Comparison of ENCODE assay signal across 10 mouse cellular contexts in the genomic region with DNA sequence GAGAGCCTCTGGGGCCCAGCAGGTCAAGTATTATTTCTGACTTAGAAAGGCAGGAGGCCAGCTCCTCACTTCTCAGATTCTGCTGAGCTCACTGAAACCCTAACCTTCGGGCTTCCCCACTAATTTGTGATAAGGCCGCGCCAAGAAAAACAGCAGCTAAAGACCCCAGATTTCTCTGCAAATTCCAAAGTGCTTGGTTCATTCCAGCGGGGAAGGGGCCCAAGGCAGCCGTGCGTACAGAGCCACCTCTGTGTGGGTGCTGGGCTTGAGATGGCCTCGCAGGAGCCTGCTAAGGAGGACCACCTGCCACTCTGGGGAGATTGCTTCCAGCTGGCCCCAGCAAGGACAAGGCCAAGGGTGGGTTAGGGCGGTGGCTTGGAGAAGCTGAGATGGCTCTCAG.
DNase-seq lines count a peak whose midpoint lies in the region; ATAC-seq lines count a peak whose summit lies in the region.
"Had no signal": no experiment of that assay in that cellular context is flagged by ENCODE, and none has a peak within 500 bp of the region (broad histone marks: within the 10 kb centered on the region; RNA-seq: fewer than 3 reads in every experiment).

No protein-coding gene starts in this region.

- no peaks in the 10 kb centered on the region for H3K9me3 ChIP-seq in embryonic facial prominence, embryonic 15.5 days (replicated peaks)
- no peaks in the 10 kb centered on the region for H3K9me3 ChIP-seq in heart, embryonic 14.5 days (ENCODE audit: control insufficient read depth, low read length)
- H3K9me3 ChIP-seq in limb, embryonic 15.5 days = no peaks in the 10 kb centered on the region
- H3K9me3 ChIP-seq in hindbrain, embryonic 16.5 days (ENCODE audit: control insufficient read depth, low read length) = no peaks in the 10 kb centered on the region
- H3K9me3 ChIP-seq: forebrain, embryonic 13.5 days; liver, embryonic 15.5 days; midbrain, embryonic 10.5 days had no signal

- H3K9ac ChIP-seq in embryonic facial prominence, embryonic 15.5 days = no peak overlapping the region
- H3K9ac ChIP-seq in heart, embryonic 14.5 days (ENCODE audit: low read length) = no peak overlapping the region
- H3K9ac ChIP-seq in limb, embryonic 15.5 days = no peak overlapping the region
- H3K9ac ChIP-seq in hindbrain, embryonic 16.5 days (ENCODE audit: low read depth, low read length) = no peak overlapping the region
- H3K9ac ChIP-seq: forebrain, embryonic 13.5 days; liver, embryonic 15.5 days had no signal

- peak overlapping the region; percentile 23; the same call in 1 of the 2 replicates for H3K27ac ChIP-seq in embryonic facial prominence, embryonic 15.5 days (replicated peaks)
- H3K27ac ChIP-seq in heart, embryonic 14.5 days (replicated peaks in 1 of 2; ENCODE audit: control insufficient read depth in 1 of 2, insufficient read depth in 1 of 2, low read depth in 2 of 2, low read length in 2 of 2) = peak overlapping the region; percentile 17 to 53
- peak overlapping the region; percentile 52 for H3K27ac ChIP-seq in limb, embryonic 15.5 days
- H3K27ac ChIP-seq in hindbrain, embryonic 16.5 days (ENCODE audit: low read depth, low read length) = no peak overlapping the region
- H3K27ac ChIP-seq: forebrain, embryonic 13.5 days; liver, embryonic 15.5 days; midbrain, embryonic 10.5 days had no signal

- H3K4me1 ChIP-seq in embryonic facial prominence, embryonic 15.5 days = peaks cover 11% of the 10 kb centered on the region
- H3K4me1 ChIP-seq in heart, embryonic 14.5 days (ENCODE audit: control insufficient read depth in 2 of 2, insufficient read depth in 2 of 2, low read length in 2 of 2) = peaks cover 18 to 23% of the 10 kb centered on the region in 2 experiments
- peaks cover 18% of the 10 kb centered on the region for H3K4me1 ChIP-seq in limb, embryonic 15.5 days
- H3K4me1 ChIP-seq in hindbrain, embryonic 16.5 days (ENCODE audit: control insufficient read depth, insufficient read depth, low read depth, low read length) = no peaks in the 10 kb centered on the region
- H3K4me1 ChIP-seq: forebrain, embryonic 13.5 days had no signal

- H3K36me3 ChIP-seq in embryonic facial prominence, embryonic 15.5 days = no peaks in the 10 kb centered on the region
- H3K36me3 ChIP-seq in heart, embryonic 14.5 days (ENCODE audit: control insufficient read depth, insufficient read depth, low read length) = no peaks in the 10 kb centered on the region
- no peaks in the 10 kb centered on the region for H3K36me3 ChIP-seq in limb, embryonic 15.5 days
- no peaks in the 10 kb centered on the region for H3K36me3 ChIP-seq in hindbrain, embryonic 16.5 days (ENCODE audit: control insufficient read depth, insufficient read depth, low read length)
- H3K36me3 ChIP-seq: liver, embryonic 15.5 days; midbrain, embryonic 10.5 days had no signal

- no peaks in the 10 kb centered on the region for H3K27me3 ChIP-seq in embryonic facial prominence, embryonic 15.5 days
- H3K27me3 ChIP-seq in heart, embryonic 14.5 days (ENCODE audit: control insufficient read depth, insufficient read depth, low read length) = no peaks in the 10 kb centered on the region
- no peaks in the 10 kb centered on the region for H3K27me3 ChIP-seq in limb, embryonic 15.5 days
- H3K27me3 ChIP-seq in hindbrain, embryonic 16.5 days (replicated peaks; ENCODE audit: control insufficient read depth, insufficient read depth, low read length) = no peaks in the 10 kb centered on the region
- H3K27me3 ChIP-seq: liver, embryonic 15.5 days had no signal

- no peak overlapping the region for H3K4me3 ChIP-seq in embryonic facial prominence, embryonic 15.5 days (replicated peaks)
- H3K4me3 ChIP-seq in heart, embryonic 14.5 days (ENCODE audit: control insufficient read depth in 1 of 2, insufficient read depth in 1 of 2, low read depth in 1 of 2, low read length in 2 of 2) = no peak overlapping the region
- H3K4me3 ChIP-seq in limb, embryonic 15.5 days = no peak overlapping the region
- H3K4me3 ChIP-seq in hindbrain, embryonic 16.5 days (ENCODE audit: low read length) = no peak overlapping the region
- H3K4me3 ChIP-seq: forebrain, embryonic 13.5 days; liver, embryonic 15.5 days; midbrain, embryonic 10.5 days had no signal

- peak; percentile 26 for DNase-seq in kidney, postnatal 14 days
- DNase-seq in kidney, adult 9 months = no peak
- no peak for DNase-seq in embryo, embryonic 10.5 days (ENCODE audit: low spot score)

- H3K4me2 ChIP-seq in embryonic facial prominence, embryonic 15.5 days (replicated peaks) = no peak overlapping the region
- no peak overlapping the region for H3K4me2 ChIP-seq in heart, embryonic 14.5 days (ENCODE audit: low read length)
- no peak overlapping the region for H3K4me2 ChIP-seq in limb, embryonic 15.5 days
- no peak overlapping the region for H3K4me2 ChIP-seq in hindbrain, embryonic 16.5 days (ENCODE audit: low read length)
- H3K4me2 ChIP-seq: forebrain, embryonic 13.5 days; liver, embryonic 15.5 days had no signal

- no peak for ATAC-seq in embryonic facial prominence, embryonic 15.5 days (ENCODE audit: insufficient number of reproducible peaks, low FRiP score, low TSS enrichment, low read depth)
- ATAC-seq in heart, embryonic 14.5 days (ENCODE audit: insufficient number of reproducible peaks, insufficient read depth, low FRiP score, low read depth) = 0 out of 2 replicates have a peak, but pooled peaks have one; percentile 42
- ATAC-seq in limb, embryonic 15.5 days (ENCODE audit: insufficient number of reproducible peaks, low FRiP score, low TSS enrichment, low read depth) = no peak; the same call in 1 of the 2 replicates
- ATAC-seq in hindbrain, embryonic 16.5 days = no peak
- ATAC-seq: forebrain, embryonic 13.5 days had no signal

- WGBS in embryonic facial prominence, embryonic 15.5 days = 48% methylated on average over 8 of the region's 8 CpGs
- WGBS in heart, embryonic 14.5 days = 18% methylated on average over 8 of the region's 8 CpGs
- WGBS in limb, embryonic 15.5 days = 46% methylated on average over 8 of the region's 8 CpGs
- 79% methylated on average over 8 of the region's 8 CpGs for WGBS in hindbrain, embryonic 16.5 days
